In the genomic region with DNA sequence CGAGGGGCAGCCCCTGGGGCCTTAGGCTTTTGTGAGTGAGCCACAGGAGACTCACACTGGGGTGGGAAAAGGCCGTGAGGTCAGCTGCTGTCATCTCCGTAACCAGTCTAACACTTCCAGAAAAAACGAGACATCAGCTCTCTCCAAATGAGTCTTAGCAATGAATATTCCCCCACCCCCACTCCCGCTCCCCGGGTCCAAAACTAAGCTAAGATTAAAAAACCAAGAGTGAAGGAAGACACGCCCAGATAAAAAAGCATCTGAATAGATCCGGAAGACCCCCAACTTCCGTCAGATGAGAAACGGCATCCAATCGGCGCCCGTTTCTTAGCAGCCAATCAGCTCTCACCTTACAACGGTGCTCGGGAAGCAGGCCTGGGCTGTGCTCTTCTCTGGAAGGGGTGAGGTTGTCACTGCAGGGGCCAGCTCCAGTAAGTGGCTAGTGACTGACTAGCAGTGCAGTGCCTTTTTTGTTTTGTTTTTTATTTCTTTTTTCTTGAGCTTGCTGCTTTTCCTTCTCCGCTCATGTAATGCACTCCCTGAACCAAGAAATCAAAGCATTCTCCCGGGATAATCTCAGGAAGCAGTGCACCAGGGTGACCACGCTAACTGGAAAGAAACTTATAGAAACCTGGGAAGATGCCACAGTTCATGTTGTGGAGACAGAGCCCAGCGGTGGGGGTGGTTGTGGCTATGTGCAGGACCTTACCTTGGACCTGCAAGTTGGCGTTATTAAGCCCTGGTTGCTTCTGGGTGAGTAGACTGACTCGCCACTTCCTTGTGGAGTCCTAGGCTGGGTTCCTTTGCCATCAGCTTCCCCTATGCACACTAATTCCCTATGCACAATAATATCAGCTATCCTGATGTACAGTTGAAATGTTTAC, we compare ENCODE assay signal across 8 mouse cellular contexts. TPM values are rescaled to one million over a fixed set of nuclear protein-coding genes. Genes with fewer than 3 reads are reported as not detected.
DNase-seq lines count a peak whose midpoint lies in the region; ATAC-seq and TF ChIP-seq lines count a peak whose summit lies in the region.

Gene Dusp19 (plus strand): TSS at position 192 of the 884 bp plus-strand sequence.
Gene Nup35 (plus strand): TSS at position 383 of the 884 bp plus-strand sequence.

- peak; percentile 99 for ATAC-seq in hindbrain, postnatal 0 days
- ATAC-seq in megakaryocyte, adult 5-6 weeks (ENCODE audit: poor library complexity, severe bottlenecking), result peak; percentile 95

- H3K36me3 ChIP-seq in hindbrain, postnatal 0 days (ENCODE audit: insufficient read depth, low read length), result no peaks in the 10 kb centered on the region

- intact Hi-C loops in left cerebral cortex, adult 2 months (cut with DNase I), result loop anchor here (1.0 kb wide), 2 partner anchors 21 to 36 kb away; partner anchors contain the start of gene Nckap1

- peak within 1 kb of the TSS; percentile 68 for H3K4me3 ChIP-seq in hindbrain, postnatal 0 days (ENCODE audit: low read length)
- peak within 1 kb of the TSS; percentile 84 for H3K4me3 ChIP-seq in left cerebral cortex, adult 2 months

- peak; percentile 87 for DNase-seq in T-cell, adult 2 months (ENCODE audit: low spot score)
- peak; percentile 94 to 99 for DNase-seq in cerebellum, postnatal 36 days
- DNase-seq in gastrocnemius, adult 18-20 months (ENCODE audit: low spot score), result peak; percentile 96
- peak; percentile 96 for DNase-seq in hindbrain, postnatal 0 days (ENCODE audit: low spot score)
- DNase-seq in left cerebral cortex, adult 2 months (ENCODE audit: extremely low spot score in 1 of 2, low spot score in 2 of 2), result peak; percentile 94 to 96
- peak; percentile 98 for DNase-seq in right cerebral cortex, adult 2 months (ENCODE audit: low spot score in 2 of 2)
- DNase-seq in urinary bladder, postnatal 14 days (ENCODE audit: low spot score), result peak; percentile 93

- no peaks in the 10 kb centered on the region for H3K27me3 ChIP-seq in hindbrain, postnatal 0 days (ENCODE audit: insufficient read depth, low read length)

- TF ChIP-seq CTCF in hindbrain, postnatal 0 days (IDR thresholded peaks at IDR 0.05; ENCODE audit: low read depth), result no peak
- TF ChIP-seq CTCF in left cerebral cortex, adult 2 months (IDR thresholded peaks at IDR 0.05), result no peak

- H3K4me2 ChIP-seq in hindbrain, postnatal 0 days (ENCODE audit: low read depth, low read length), result peak within 1 kb of the TSS; percentile 90

- H3K4me1 ChIP-seq in hindbrain, postnatal 0 days (ENCODE audit: insufficient read depth, low read length), result peaks cover 5% of the 10 kb centered on the region; the same call in 1 of the 2 replicates

- H3K9me3 ChIP-seq in hindbrain, postnatal 0 days (ENCODE audit: low read length), result no peaks in the 10 kb centered on the region

- WGBS in hindbrain, postnatal 0 days, result 1% methylated on average over 21 of the region's 21 CpGs

- H3K27ac ChIP-seq in hindbrain, postnatal 0 days, result peak within 1 kb of the TSS; percentile 80
- H3K27ac ChIP-seq in left cerebral cortex, adult 2 months, result peak within 1 kb of the TSS; percentile 86

- peak within 1 kb of the TSS; percentile 72 for H3K9ac ChIP-seq in hindbrain, postnatal 0 days (replicated peaks; ENCODE audit: low read length)

RNA-seq across cellular contexts. Expression of gene Dusp19, which starts in this region (rescaled TPM):
- 10 to 100 TPM; 10.6 to 10.8 TPM for total RNA-seq in gastrocnemius, adult 18-20 months (2021)
- total RNA-seq in hindbrain, postnatal 0 days (2014; rRNA removed), result 14.7 and 17.5 TPM in 2 replicates
- 11.4 and 11.5 TPM in 2 replicates for polyA plus RNA-seq in hindbrain, postnatal 0 days (2015; fragmentation: Nextera tagmentation; extraction: Ambion mirVana)
- total RNA-seq in left cerebral cortex, adult 2 months (2021), result 10 to 100 TPM; 22.3 to 25.9 TPM
- total RNA-seq in megakaryocyte, adult 5-6 weeks (2015), result 4.6 and 4.7 TPM in 2 replicates
- total RNA-seq in megakaryocyte, adult 5-6 weeks (2017), result 1.8 and 3.1 TPM in 2 replicates

RNA-seq across cellular contexts. Expression of gene Nup35, which starts in this region (rescaled TPM):
- total RNA-seq in gastrocnemius, adult 18-20 months (2021), result 1 to 10 TPM; 8.6 to 9.1 TPM
- 42.4 and 48.1 TPM in 2 replicates for total RNA-seq in hindbrain, postnatal 0 days (2014; rRNA removed)
- polyA plus RNA-seq in hindbrain, postnatal 0 days (2015; fragmentation: Nextera tagmentation; extraction: Ambion mirVana), result 30.4 and 32.4 TPM in 2 replicates
- total RNA-seq in left cerebral cortex, adult 2 months (2021), result 10 to 100 TPM; 15.2 to 15.7 TPM
- total RNA-seq in megakaryocyte, adult 5-6 weeks (2015), result 22.4 and 32.9 TPM in 2 replicates
- total RNA-seq in megakaryocyte, adult 5-6 weeks (2017), result 23.7 and 31.8 TPM in 2 replicates

Comparison
In these comparisons a context has a peak if more than half of its experiments do, and no peak if none do; other contexts are left out.
1. Peak in every context shown above with its lines: DNase-seq, ATAC-seq, H3K4me3 ChIP-seq and H3K27ac ChIP-seq.